In genomic region chr16:58421696-58422354, GRCm38 (mm10) we compare ENCODE assay signal across 9 mouse cellular contexts. TPM values are rescaled to one million over a fixed set of nuclear protein-coding genes. Genes with fewer than 3 reads are reported as not detected.
DNase-seq lines count a peak whose midpoint lies in the region; ATAC-seq and TF ChIP-seq lines count a peak whose summit lies in the region.
"Had no signal": no experiment of that assay in that cellular context is flagged by ENCODE, and none has a peak within 500 bp of the region (broad histone marks: within the 10 kb centered on the region; RNA-seq: fewer than 3 reads in every experiment).

No protein-coding gene starts in this region.

- WGBS in midbrain, embryonic 14.5 days, result 59% methylated on average over 11 of the region's 11 CpGs
- WGBS in midbrain, embryonic 16.5 days, result 61% methylated on average over 11 of the region's 11 CpGs
- WGBS in stomach, embryonic 15.5 days, result 32% methylated on average over 11 of the region's 11 CpGs

- no peaks in the 10 kb centered on the region for H3K4me1 ChIP-seq in midbrain, embryonic 14.5 days (ENCODE audit: control insufficient read depth, insufficient read depth, low read length)
- H3K4me1 ChIP-seq in midbrain, embryonic 16.5 days (ENCODE audit: control insufficient read depth, insufficient read depth, low read length), result peaks cover 4% of the 10 kb centered on the region; the same call in 1 of the 2 replicates
- H3K4me1 ChIP-seq in stomach, embryonic 15.5 days, result peaks cover 11% of the 10 kb centered on the region

- intact Hi-C loops in left cerebral cortex, adult 2 months (cut with DNase I), result loop anchor here (10.0 kb wide), 1 partner anchor 667 kb away; the partner anchor contains the start of gene Col8a1

- no peak overlapping the region for H3K4me3 ChIP-seq in midbrain, embryonic 14.5 days (replicated peaks; ENCODE audit: low read depth, low read length)
- no peak overlapping the region for H3K4me3 ChIP-seq in midbrain, embryonic 16.5 days (ENCODE audit: low read depth, low read length)
- H3K4me3 ChIP-seq in left cerebral cortex, adult 2 months, result no peak overlapping the region
- H3K4me3 ChIP-seq in stomach, embryonic 15.5 days (replicated peaks), result no peak overlapping the region

- TF ChIP-seq CTCF in left cerebral cortex, adult 2 months (IDR thresholded peaks at IDR 0.05), result no peak

- no peaks in the 10 kb centered on the region for H3K9me3 ChIP-seq in midbrain, embryonic 14.5 days (ENCODE audit: control insufficient read depth, low read length)
- H3K9me3 ChIP-seq in midbrain, embryonic 16.5 days (replicated peaks; ENCODE audit: control insufficient read depth, low read length, poor library complexity, severe bottlenecking), result no peaks in the 10 kb centered on the region
- H3K9me3 ChIP-seq in stomach, embryonic 15.5 days, result no peaks in the 10 kb centered on the region

- H3K4me2 ChIP-seq in midbrain, embryonic 14.5 days (ENCODE audit: low read length), result no peak overlapping the region
- H3K4me2 ChIP-seq in midbrain, embryonic 16.5 days (ENCODE audit: low read length), result no peak overlapping the region
- no peak overlapping the region for H3K4me2 ChIP-seq in stomach, embryonic 15.5 days

- DNase-seq in embryo, embryonic 10 days (ENCODE audit: low spot score), result peak; percentile 23
- DNase-seq in embryo, embryonic 10.5 days (ENCODE audit: low spot score), result no peak
- peak; percentile 43 for DNase-seq in midbrain, embryonic 14.5 days
- peak in 1 of 2 experiments; percentile 19 for DNase-seq in left cerebral cortex, adult 2 months (ENCODE audit: extremely low spot score in 1 of 2, low spot score in 2 of 2)
- DNase-seq in ovary, postnatal 14 days (ENCODE audit: low spot score), result no peak

- H3K27me3 ChIP-seq in midbrain, embryonic 14.5 days (ENCODE audit: control insufficient read depth, insufficient read depth, low read length), result no peaks in the 10 kb centered on the region
- H3K27me3 ChIP-seq in midbrain, embryonic 16.5 days (ENCODE audit: control insufficient read depth, insufficient read depth, low read depth, low read length), result no peaks in the 10 kb centered on the region
- no peaks in the 10 kb centered on the region for H3K27me3 ChIP-seq in stomach, embryonic 15.5 days (replicated peaks)

- H3K9ac ChIP-seq in midbrain, embryonic 14.5 days (replicated peaks; ENCODE audit: low read length), result no peak overlapping the region
- H3K9ac ChIP-seq in midbrain, embryonic 16.5 days (ENCODE audit: low read depth, low read length), result no peak overlapping the region
- no peak overlapping the region for H3K9ac ChIP-seq in stomach, embryonic 15.5 days
- H3K9ac ChIP-seq: liver, embryonic 14.5 days had no signal

- H3K36me3 ChIP-seq in midbrain, embryonic 14.5 days (ENCODE audit: control insufficient read depth, insufficient read depth, low read length), result no peaks in the 10 kb centered on the region
- H3K36me3 ChIP-seq in midbrain, embryonic 16.5 days (ENCODE audit: control insufficient read depth, insufficient read depth, low read length), result no peaks in the 10 kb centered on the region
- no peaks in the 10 kb centered on the region for H3K36me3 ChIP-seq in stomach, embryonic 15.5 days

- no peak overlapping the region for H3K27ac ChIP-seq in midbrain, embryonic 14.5 days (replicated peaks; ENCODE audit: low read depth, low read length)
- no peak overlapping the region for H3K27ac ChIP-seq in midbrain, embryonic 16.5 days (ENCODE audit: low read length)
- H3K27ac ChIP-seq in left cerebral cortex, adult 2 months, result peak overlapping the region; percentile 55
- peak overlapping the region; percentile 57 for H3K27ac ChIP-seq in stomach, embryonic 15.5 days
- H3K27ac ChIP-seq: liver, embryonic 14.5 days had no signal

- no peak for ATAC-seq in midbrain, embryonic 14.5 days (ENCODE audit: low FRiP score, low TSS enrichment)
- ATAC-seq in midbrain, embryonic 16.5 days, result no peak
- peak; percentile 56; the same call in 1 of the 2 replicates for ATAC-seq in stomach, embryonic 15.5 days (ENCODE audit: insufficient read depth, low FRiP score, low read depth)
- no peak for ATAC-seq in CD4-positive, CD25-positive, alpha-beta regulatory T cell, adult 4 months

RNA-seq across cellular contexts. Expression of gene Dcbld2, which starts 13.6 kb away (rescaled TPM):
- 9.3 and 11.8 TPM in 2 replicates for polyA plus RNA-seq in midbrain, embryonic 14.5 days (2014; fragmentation: Nextera tagmentation; extraction: Ambion mirVana)
- 5.5 and 5.9 TPM in 2 replicates for polyA plus RNA-seq in midbrain, embryonic 16.5 days (2015; fragmentation: Nextera tagmentation; extraction: Ambion mirVana)
- total RNA-seq in left cerebral cortex, adult 2 months (2021), result 10 to 100 TPM; 26.0 to 26.5 TPM
- 8.6 and 9.2 TPM in 2 replicates for polyA plus RNA-seq in stomach, embryonic 15.5 days (2015; fragmentation: Nextera tagmentation; extraction: Ambion mirVana)
- polyA plus RNA-seq in CD4-positive, CD25-positive, alpha-beta regulatory T cell, adult 4 months (2017; shearing (Covaris generic)), result under 1 TPM; 0.34 to 0.42 TPM

Comparison
In these comparisons a context has a peak if more than half of its experiments do, and no peak if none do; other contexts are left out.
1. DNase-seq: peak in embryo, embryonic 10 days (single experiment) and midbrain, embryonic 14.5 days (single experiment); none in embryo, embryonic 10.5 days (single experiment) and ovary, postnatal 14 days (single experiment).
2. H3K27ac ChIP-seq: peak in left cerebral cortex, adult 2 months (single experiment) and stomach, embryonic 15.5 days (single experiment); none in midbrain, embryonic 14.5 days (single experiment) and midbrain, embryonic 16.5 days (single experiment).